Mouse (Mus musculus): ENCODE data around the gene Kif5a.
A peak's percentile ranks its signal among the peaks of the same experiment; 100 is the strongest.
"Not testable (repeated sequence)": the region's sequence is repeated elsewhere in the genome, so short reads cannot be mapped to it uniquely, and the experiment has no call there.

The Kif5a gene

GRCm38 (mm10) chr10:127262548-127263398, at the start of gene Kif5a:
Gene Kif5a, minus strand, starts transcription at chr10:127263348.
- no peak for DNase-seq (ENCODE audit: low spot score)

GRCm38 (mm10) chr10:127312858-127313257, 49.7 kb upstream of the Kif5a start:
- no peak for DNase-seq (ENCODE audit: low spot score)

- DNase-seq (ENCODE audit: low spot score): peak; percentile 81
Measured at GRCm38 (mm10) chr10:127312356-127312676, 49.2 kb upstream of the Kif5a start.

- DNase-seq (ENCODE audit: low spot score): peak; percentile 94
Measured at GRCm38 (mm10) chr10:127311476-127312355, 48.6 kb upstream of the Kif5a start, which contains the start of gene Mars. Gene Mars, minus strand, starts transcription at chr10:127311786.

- no peak for DNase-seq (ENCODE audit: low spot score)
Measured at GRCm38 (mm10) chr10:127310523-127311475, 47.7 kb upstream of the Kif5a start.

GRCm38 (mm10) chr10:127309167-127309566, 46.0 kb upstream of the Kif5a start:
- not testable (repeated sequence) for DNase-seq (ENCODE audit: low spot score)

- DNase-seq (ENCODE audit: low spot score): no peak
Measured at GRCm38 (mm10) chr10:127303136-127303535, 40.0 kb upstream of the Kif5a start.

- DNase-seq (ENCODE audit: low spot score): no peak
Measured at GRCm38 (mm10) chr10:127300361-127300760, 37.2 kb upstream of the Kif5a start.

- DNase-seq (ENCODE audit: low spot score): no peak
Measured at GRCm38 (mm10) chr10:127297015-127297871, 34.1 kb upstream of the Kif5a start.

GRCm38 (mm10) chr10:127295986-127296794, 33.0 kb upstream of the Kif5a start:
- DNase-seq (ENCODE audit: low spot score): no peak

- DNase-seq (ENCODE audit: low spot score): no peak
Measured at GRCm38 (mm10) chr10:127294895-127295510, 31.9 kb upstream of the Kif5a start.

GRCm38 (mm10) chr10:127293590-127294113, 30.5 kb upstream of the Kif5a start:
- no peak for DNase-seq (ENCODE audit: low spot score)

- no peak for DNase-seq (ENCODE audit: low spot score)
Measured at GRCm38 (mm10) chr10:127292987-127293538, 29.9 kb upstream of the Kif5a start.

- DNase-seq (ENCODE audit: low spot score): no peak
Measured at GRCm38 (mm10) chr10:127291881-127292638, 28.9 kb upstream of the Kif5a start.

GRCm38 (mm10) chr10:127290930-127291880, 28.1 kb upstream of the Kif5a start:
- peak; percentile 66 for DNase-seq (ENCODE audit: low spot score)

GRCm38 (mm10) chr10:127290307-127290929, 27.3 kb upstream of the Kif5a start:
- DNase-seq (ENCODE audit: low spot score): peak; percentile 100
